Mouse (Mus musculus): Measurements from ENCODE around the gene Braf.

GRCm38 (mm10) chr6:39570426-39570825 is 154.8 kb downstream of the Braf start:
- TF ChIP-seq RCOR1 (conservative IDR thresholded peaks at IDR 0.05; ENCODE audit: low read depth, low read length) (no peak), CTCF (conservative IDR thresholded peaks at IDR 0.05 in 1 of 2, IDR thresholded peaks at IDR 0.05 in 1 of 2; ENCODE audit: low read depth in 2 of 2, low read length in 2 of 2) (no peak), ZC3H11A (IDR thresholded peaks at IDR 0.05; ENCODE audit: low read depth, low read length) (no peak)

All from CH12.LX (cell line).